Mouse (Mus musculus) kidney, embryonic 14.5 days (tissue): ENCODE results near the gene Pdk3. TPM values are rescaled to one million over a fixed set of nuclear protein-coding genes. Genes with fewer than 3 reads are reported as not detected.

ENCODE experiments used
- ATAC-seq: fragments of 200-750 bp; cut with Nextera tagmentation; 2 replicates; pipeline ENCODE4 v1.8.0; 2017; ENCODE audit warnings: moderate number of reproducible peaks, mild to moderate bottlenecking, moderate TSS enrichment, moderate library complexity; ENCODE audit not compliant: low FRiP score, low TSS enrichment
- H3K27ac ChIP-seq: fragments of 300-500 bp; sonication (generic); 2 replicates; pipeline ENCODE4 v1.5.1; 2014; ENCODE audit warnings: low read depth, mild to moderate bottlenecking, low read length, moderate library complexity, mixed read lengths
- H3K27me3 ChIP-seq: fragments of 300-500 bp; sonication (generic); 2 replicates; pipeline ENCODE4 v1.6.1; 2014; ENCODE audit warnings: mild to moderate bottlenecking, low read length; ENCODE audit not compliant: control insufficient read depth, insufficient read depth
- H3K36me3 ChIP-seq: fragments of 300-500 bp; sonication (generic); 2 replicates; pipeline ENCODE4 v1.6.1; 2014; ENCODE audit warnings: low read length, mixed read lengths; ENCODE audit not compliant: control insufficient read depth, insufficient read depth
- H3K4me1 ChIP-seq: fragments of 300-500 bp; sonication (generic); 2 replicates; pipeline ENCODE4 v1.6.1; 2014; ENCODE audit warnings: low read length, mixed read lengths; ENCODE audit not compliant: control insufficient read depth, insufficient read depth
- H3K4me2 ChIP-seq: fragments of 300-500 bp; sonication (generic); replicated peaks from 2 replicates; pipeline ENCODE4 v1.6.1; 2014; ENCODE audit warnings: low read depth, mild to moderate bottlenecking, low read length
- H3K4me3 ChIP-seq: fragments of 300-500 bp; sonication (generic); 2 replicates; pipeline ENCODE4 v1.5.1; 2014; ENCODE audit warnings: mild to moderate bottlenecking, low read length
- H3K9ac ChIP-seq: fragments of 300-500 bp; sonication (generic); 2 replicates; pipeline ENCODE4 v1.6.1; 2014; ENCODE audit warnings: low read depth, mild to moderate bottlenecking, low read length, moderate library complexity
- H3K9me3 ChIP-seq: fragments of 300-500 bp; sonication (generic); 2 replicates; pipeline ENCODE4 v1.6.1; 2016; ENCODE audit warnings: low read length; ENCODE audit not compliant: control insufficient read depth
- WGBS: fragments of 180-500 bp; shearing (Covaris S2); extraction: QIAGEN DNeasy Blood & Tissue Kit; methylation state at CpG from one replicate; pipeline ENCODE4 v1.1.7; 2014; 5-methylcytosine and 5-hydroxymethylcytosine counted together
- polyA plus RNA-seq: library from polyadenylated mRNA; unstranded; fragments of >200 nt; fragmentation: Nextera tagmentation; extraction: Ambion mirVana; gene quantifications from 2 replicates; pipeline ENCODE4 v1.2.1, GENCODE M21; 2014

Pdk3 gene
- 69.2 and 81.2 TPM in 2 replicates for polyA plus RNA-seq

- 29% methylated on average over 65 of the region's 68 CpGs for WGBS
These were observed at the start of gene Pdk3 for GRCm38 (mm10) chrX:93831561-93832336. Gene Pdk3 (minus strand): TSS chrX:93832201.

GRCm38 (mm10) chrX:93877634-93878016, 45.6 kb upstream of the Pdk3 start:
- no peaks in the 10 kb centered on the region for H3K9me3 ChIP-seq
- H3K9ac ChIP-seq, result no peak overlapping the region
- H3K4me3 ChIP-seq, result no peak overlapping the region
- H3K36me3 ChIP-seq, result no peaks in the 10 kb centered on the region
- H3K27ac ChIP-seq, result no peak overlapping the region
- no peak for ATAC-seq
- WGBS, result 74% methylated on average over 3 of the region's 3 CpGs
- no peaks in the 10 kb centered on the region for H3K27me3 ChIP-seq
- no peak overlapping the region for H3K4me2 ChIP-seq
- H3K4me1 ChIP-seq, result no peaks in the 10 kb centered on the region

More at GRCm38 (mm10) chrX:93831561-93832336, at the start of gene Pdk3:
- Histone ChIP-seq H3K27me3 (no peaks in the 10 kb centered on the region), H3K27ac (peak within 1 kb of the TSS; percentile 85), H3K4me3 (peak within 1 kb of the TSS; percentile 61), H3K4me1 (no peaks in the 10 kb centered on the region), H3K4me2 (peak within 1 kb of the TSS; percentile 42), H3K9me3 (no peaks in the 10 kb centered on the region), H3K36me3 (no peaks in the 10 kb centered on the region), H3K9ac (peak within 1 kb of the TSS; percentile 75)
- peak; percentile 97 for ATAC-seq

- Histone ChIP-seq H3K27me3 (no peaks in the 10 kb centered on the region), H3K9me3 (no peaks in the 10 kb centered on the region), H3K4me1 (no peaks in the 10 kb centered on the region), H3K4me3 (no peak overlapping the region), H3K9ac (no peak overlapping the region), H3K4me2 (no peak overlapping the region), H3K27ac (no peak overlapping the region), H3K36me3 (no peaks in the 10 kb centered on the region)
- WGBS, result 84% methylated on average over 7 of the region's 7 CpGs
- ATAC-seq, result no peak
These were observed 45.1 kb upstream of the Pdk3 start for GRCm38 (mm10) chrX:93876981-93877633.

- H3K9me3 ChIP-seq, result no peaks in the 10 kb centered on the region
- H3K36me3 ChIP-seq, result no peaks in the 10 kb centered on the region
- WGBS, result 46% methylated on average over 2 of the region's 2 CpGs
- no peak overlapping the region for H3K27ac ChIP-seq
- H3K4me1 ChIP-seq, result no peaks in the 10 kb centered on the region
- no peak overlapping the region for H3K4me3 ChIP-seq
- no peaks in the 10 kb centered on the region for H3K27me3 ChIP-seq
- no peak overlapping the region for H3K9ac ChIP-seq
- no peak for ATAC-seq
- H3K4me2 ChIP-seq, result no peak overlapping the region
These were observed 31.4 kb upstream of the Pdk3 start for GRCm38 (mm10) chrX:93863393-93863792.

GRCm38 (mm10) chrX:93862525-93863086, 30.6 kb upstream of the Pdk3 start:
- Histone ChIP-seq H3K4me1 (no peaks in the 10 kb centered on the region), H3K27me3 (no peaks in the 10 kb centered on the region), H3K4me2 (no peak overlapping the region), H3K9ac (no peak overlapping the region), H3K36me3 (no peaks in the 10 kb centered on the region), H3K4me3 (no peak overlapping the region), H3K9me3 (no peaks in the 10 kb centered on the region), H3K27ac (no peak overlapping the region)
- 85% methylated on average over 4 of the region's 4 CpGs for WGBS
- ATAC-seq, result no peak

GRCm38 (mm10) chrX:93857756-93858155, 25.8 kb upstream of the Pdk3 start:
- Histone ChIP-seq H3K4me1 (no peaks in the 10 kb centered on the region), H3K27ac (no peak overlapping the region), H3K36me3 (no peaks in the 10 kb centered on the region), H3K9me3 (no peaks in the 10 kb centered on the region), H3K27me3 (no peaks in the 10 kb centered on the region), H3K4me3 (no peak overlapping the region), H3K9ac (no peak overlapping the region), H3K4me2 (no peak overlapping the region)
- WGBS, result 72% methylated on average over 3 of the region's 3 CpGs
- no peak for ATAC-seq

GRCm38 (mm10) chrX:93832337-93832884, 410 bp upstream of the Pdk3 start:
- H3K9ac ChIP-seq, result peak overlapping the region; percentile 75; the same call in 1 of the 2 replicates
- no peaks in the 10 kb centered on the region for H3K4me1 ChIP-seq
- no peaks in the 10 kb centered on the region for H3K27me3 ChIP-seq
- peak overlapping the region; percentile 85 for H3K27ac ChIP-seq
- peak overlapping the region; percentile 61 for H3K4me3 ChIP-seq
- 50% methylated on average over 14 of the region's 14 CpGs for WGBS
- H3K9me3 ChIP-seq, result no peaks in the 10 kb centered on the region
- no peak for ATAC-seq
- H3K36me3 ChIP-seq, result no peaks in the 10 kb centered on the region
- H3K4me2 ChIP-seq, result peak overlapping the region; percentile 42

GRCm38 (mm10) chrX:93825787-93826186, 6.2 kb downstream of the Pdk3 start:
- Histone ChIP-seq H3K27me3 (no peaks in the 10 kb centered on the region), H3K36me3 (no peaks in the 10 kb centered on the region), H3K4me2 (no peak overlapping the region), H3K27ac (no peak overlapping the region), H3K9ac (no peak overlapping the region), H3K4me3 (no peak overlapping the region), H3K9me3 (no peaks in the 10 kb centered on the region), H3K4me1 (no peaks in the 10 kb centered on the region)
- no peak for ATAC-seq
- WGBS, result 52% methylated on average over 2 of the region's 2 CpGs

GRCm38 (mm10) chrX:93808040-93808439, 24.0 kb downstream of the Pdk3 start:
- 92% methylated on average over 1 of the region's 1 CpGs for WGBS
- H3K4me2 ChIP-seq, result no peak overlapping the region

More at GRCm38 (mm10) chrX:93808040-93808439, 24.0 kb downstream of the Pdk3 start:
- Histone ChIP-seq H3K4me1 (no peaks in the 10 kb centered on the region), H3K9me3 (no peaks in the 10 kb centered on the region), H3K27me3 (no peaks in the 10 kb centered on the region), H3K36me3 (no peaks in the 10 kb centered on the region), H3K27ac (no peak overlapping the region), H3K4me3 (no peak overlapping the region), H3K9ac (no peak overlapping the region)
- no peak for ATAC-seq
